Mouse (Mus musculus): ENCODE results near the gene 1810024B03Rik. TPM values are rescaled to one million over a fixed set of nuclear protein-coding genes. Genes with fewer than 3 reads are reported as not detected.
A peak's percentile ranks its signal among the peaks of the same experiment; 100 is the strongest.
"Not testable (repeated sequence)": the region's sequence is repeated elsewhere in the genome, so short reads cannot be mapped to it uniquely, and the experiment has no call there.

The 1810024B03Rik gene
- polyA plus RNA-seq, 1 experiment from 2014 or later = 0.76 TPM

DNA sequence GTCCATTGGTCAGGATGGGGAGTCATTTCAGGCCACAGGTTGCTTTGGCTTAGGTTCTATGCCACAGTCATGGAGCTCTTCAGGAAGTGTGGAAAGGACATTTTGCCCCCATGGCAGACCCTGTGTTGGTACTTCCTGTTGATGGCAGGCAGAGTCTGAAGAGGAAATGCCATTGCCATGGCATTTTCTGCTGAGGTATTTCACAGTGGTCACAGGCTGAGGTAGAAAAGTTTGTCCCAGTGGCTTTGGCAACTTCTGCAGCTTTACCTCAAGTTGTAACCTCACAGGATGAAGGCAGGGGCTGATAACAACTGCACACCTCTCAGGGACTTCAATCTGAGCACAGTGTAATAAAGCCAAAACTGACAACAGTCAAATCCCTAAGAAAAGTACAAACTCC is 18.5 kb downstream of the 1810024B03Rik start:
- in situ Hi-C loops (cut with MboI; ENCODE audit: low pct_unique_long_range_greater_than_20kb) = no loop called here
- no peak for TF ChIP-seq CTCF (IDR thresholded peaks at IDR 0.05)
- peaks cover 59% of the 10 kb centered on the region for H3K27me3 ChIP-seq
- DNase-seq (ENCODE audit: low read depth, low spot score) (no peak), ATAC-seq (no peak)
- CTCF ChIA-PET = no interaction called here
- POLR2A ChIA-PET = no interaction called here

DNA sequence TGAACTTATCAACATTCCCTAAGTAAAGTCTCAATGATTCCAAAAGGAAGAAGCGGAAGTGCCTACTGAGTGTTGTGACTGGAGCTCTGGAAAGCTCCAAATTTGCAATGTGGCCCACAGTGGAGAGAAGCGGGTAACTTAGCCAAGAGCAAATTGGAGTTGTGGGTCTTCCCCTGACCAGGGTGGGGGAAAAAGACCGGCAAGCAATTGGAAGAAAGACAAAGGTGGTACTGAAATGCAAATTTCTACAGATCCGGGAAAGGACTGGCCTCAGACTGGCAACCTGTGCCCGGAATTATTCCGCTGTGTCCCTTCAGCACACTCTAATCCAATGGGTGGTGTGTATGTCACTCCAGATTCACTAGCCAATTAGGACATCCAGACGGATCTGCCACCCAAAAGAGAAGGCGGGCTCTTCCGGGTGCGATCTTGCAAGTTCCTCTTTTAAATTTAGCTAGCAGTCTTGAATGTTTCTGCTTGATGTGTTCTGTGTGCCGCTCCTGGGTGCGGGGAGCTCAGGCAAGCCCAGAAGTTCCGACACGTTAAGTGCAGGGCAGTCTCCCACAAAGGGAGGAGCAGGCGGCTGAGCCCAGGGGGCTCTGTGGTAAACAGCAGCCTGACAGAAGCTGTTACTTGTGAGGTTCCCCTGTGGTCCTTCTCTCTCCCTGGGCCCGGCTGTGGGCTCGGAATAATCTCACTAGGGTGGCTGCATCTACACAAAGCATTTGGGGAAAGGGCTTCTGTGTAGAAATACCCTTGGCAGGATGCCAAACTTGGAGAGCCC is 25.3 kb downstream of the 1810024B03Rik start:
- CTCF ChIA-PET = no interaction called here
- ATAC-seq (peak; percentile 78), DNase-seq (ENCODE audit: low read depth, low spot score) (no peak)
- POLR2A ChIA-PET = interaction anchor here (0.6 kb wide), 1 partner anchor 18 kb away, joined by 3 read pairs; no protein-coding TSS in a partner anchor
- TF ChIP-seq CTCF (IDR thresholded peaks at IDR 0.05) = no peak
- peaks cover 21% of the 10 kb centered on the region for H3K27me3 ChIP-seq
- in situ Hi-C loops (cut with MboI; ENCODE audit: low pct_unique_long_range_greater_than_20kb) = no loop called here

DNA sequence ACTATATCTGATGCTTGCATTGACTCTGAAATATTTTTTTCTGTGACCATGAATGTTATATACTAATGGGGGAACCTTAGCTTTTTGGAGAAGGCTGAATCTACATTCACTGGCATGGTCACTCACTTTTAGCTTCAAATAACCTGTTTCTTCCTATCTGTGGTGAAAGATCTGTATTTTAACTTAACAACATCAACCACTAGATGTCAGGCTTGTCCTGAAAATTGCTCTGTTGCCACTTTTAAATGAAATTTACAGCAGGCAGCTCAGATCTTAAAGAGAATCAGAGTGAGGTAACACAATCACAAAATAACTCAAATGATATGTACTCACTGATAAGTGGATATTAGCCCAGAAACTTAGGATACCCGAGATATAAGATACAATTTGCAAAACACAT is 41.8 kb downstream of the 1810024B03Rik start:
- POLR2A ChIA-PET; in situ Hi-C loops (cut with MboI; ENCODE audit: low pct_unique_long_range_greater_than_20kb); DNase-seq (ENCODE audit: low read depth, low spot score): not testable (repeated sequence)
- ATAC-seq = peak; percentile 51
- H3K27me3 ChIP-seq = peaks cover 26% of the 10 kb centered on the region
- CTCF ChIA-PET = interaction anchor here (1.0 kb wide), 1 partner anchor 13 kb away, joined by 5 read pairs; no protein-coding TSS in a partner anchor
- TF ChIP-seq CTCF (IDR thresholded peaks at IDR 0.05) = peak; percentile 50

DNA sequence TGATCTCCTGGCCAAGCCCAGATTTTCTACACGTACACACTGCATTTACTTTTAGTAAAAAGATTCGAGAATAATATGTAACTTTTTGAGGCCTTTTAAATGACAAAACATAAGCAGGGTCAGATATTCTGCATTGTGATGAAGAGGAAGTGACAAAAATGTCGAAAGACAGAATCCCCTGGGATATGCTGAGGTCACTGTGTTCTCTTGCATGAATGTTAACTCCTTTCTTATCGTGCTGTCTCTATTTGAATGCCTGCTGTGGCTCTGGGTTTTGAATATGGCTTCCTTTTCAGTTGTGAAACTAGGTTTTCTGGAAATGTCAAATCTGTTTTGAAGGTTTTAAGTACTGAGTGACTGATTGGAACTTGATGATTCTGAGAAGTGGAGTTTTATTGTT is 42.4 kb downstream of the 1810024B03Rik start:
- POLR2A ChIA-PET = no interaction called here
- ATAC-seq (no peak), DNase-seq (ENCODE audit: low read depth, low spot score) (no peak)
- CTCF ChIA-PET = interaction anchor here (1.0 kb wide), 1 partner anchor 12 kb away, joined by 5 read pairs; no protein-coding TSS in a partner anchor
- peaks cover 27% of the 10 kb centered on the region for H3K27me3 ChIP-seq
- in situ Hi-C loops (cut with MboI; ENCODE audit: low pct_unique_long_range_greater_than_20kb) = no loop called here
- no peak for TF ChIP-seq CTCF (IDR thresholded peaks at IDR 0.05)

DNA sequence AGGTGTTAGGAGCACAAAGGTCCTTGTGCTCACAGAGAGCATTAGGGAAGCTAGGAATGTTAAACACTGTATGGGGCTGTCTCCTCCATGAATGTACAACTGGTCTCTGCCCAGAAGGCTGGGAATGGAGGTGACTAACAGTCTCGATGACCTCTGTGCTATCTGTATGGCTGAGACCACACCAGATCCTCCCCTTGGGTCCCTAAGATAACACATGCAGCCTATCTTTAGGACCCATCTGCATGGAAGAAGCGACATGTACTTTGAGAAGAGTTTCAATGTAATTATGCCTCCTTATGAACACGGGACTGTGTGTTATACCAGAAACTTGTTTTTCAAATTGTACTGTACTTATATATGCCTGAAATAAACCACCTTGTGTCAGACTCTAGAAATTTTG is 62.4 kb downstream of the 1810024B03Rik start:
- TF ChIP-seq CTCF (IDR thresholded peaks at IDR 0.05) = no peak
- ChIA-PET POLR2A (interaction anchor here (0.7 kb wide), 1 partner anchor 327 kb away, joined by 3 read pairs; no protein-coding TSS in a partner anchor), CTCF (interaction anchor here (1.8 kb wide), 1 partner anchor 11 kb away, joined by 3 read pairs; no protein-coding TSS in a partner anchor)
- DNase-seq (ENCODE audit: low read depth, low spot score) (no peak), ATAC-seq (no peak)
- peaks cover 23% of the 10 kb centered on the region for H3K27me3 ChIP-seq
- in situ Hi-C loops (cut with MboI; ENCODE audit: low pct_unique_long_range_greater_than_20kb) = no loop called here

DNA sequence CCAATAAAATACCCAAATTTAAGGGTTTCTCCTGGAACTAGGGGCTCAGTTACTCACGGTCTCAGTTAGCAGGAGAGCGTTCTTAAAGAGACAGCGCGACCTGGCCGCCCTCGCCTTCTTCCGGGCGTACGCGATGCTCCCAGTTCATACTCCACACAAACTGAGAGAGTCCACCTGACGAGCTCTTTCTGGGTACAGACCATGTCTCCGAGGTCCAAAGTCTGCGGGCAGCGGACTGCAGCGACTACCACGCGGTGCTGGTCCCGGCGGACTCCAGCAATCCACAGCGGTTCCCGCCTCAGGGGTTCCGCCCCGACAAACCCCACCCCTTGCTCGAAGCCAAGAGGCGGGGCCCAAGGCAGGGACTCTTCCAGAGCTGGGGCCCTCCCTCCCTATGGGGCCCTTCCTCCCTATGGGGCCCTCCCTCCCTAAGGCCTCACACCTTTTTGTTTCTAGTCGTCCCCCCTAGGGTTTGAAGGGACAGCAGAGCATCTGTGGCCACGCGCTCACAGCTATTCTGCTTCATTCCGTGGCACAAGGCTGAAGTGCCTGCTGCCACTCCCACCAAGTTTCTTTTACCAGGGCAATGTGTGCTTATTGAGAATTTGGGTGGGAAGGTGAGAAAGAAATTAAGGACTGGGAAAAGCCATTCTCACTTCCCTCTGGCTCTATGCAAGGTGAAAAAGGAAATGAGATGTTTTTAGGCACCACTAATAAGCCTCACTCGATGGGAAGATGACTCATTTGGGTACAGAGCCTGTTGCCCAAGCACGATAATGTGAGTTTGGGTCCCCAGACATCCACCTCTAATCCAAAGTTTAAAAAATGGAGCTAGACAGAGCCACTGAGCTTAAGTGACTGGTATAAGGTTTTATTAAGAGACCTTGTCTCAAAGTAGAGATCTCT is 64.7 kb downstream of the 1810024B03Rik start, which contains the start of gene Itpripl1:
Gene Itpripl1, minus strand, starts transcription at position 285 of the 906 bp plus-strand sequence.
- CTCF ChIA-PET = no interaction called here
- peak; percentile 57 for ATAC-seq
- in situ Hi-C loops (cut with MboI; ENCODE audit: low pct_unique_long_range_greater_than_20kb) = no loop called here

DNA sequence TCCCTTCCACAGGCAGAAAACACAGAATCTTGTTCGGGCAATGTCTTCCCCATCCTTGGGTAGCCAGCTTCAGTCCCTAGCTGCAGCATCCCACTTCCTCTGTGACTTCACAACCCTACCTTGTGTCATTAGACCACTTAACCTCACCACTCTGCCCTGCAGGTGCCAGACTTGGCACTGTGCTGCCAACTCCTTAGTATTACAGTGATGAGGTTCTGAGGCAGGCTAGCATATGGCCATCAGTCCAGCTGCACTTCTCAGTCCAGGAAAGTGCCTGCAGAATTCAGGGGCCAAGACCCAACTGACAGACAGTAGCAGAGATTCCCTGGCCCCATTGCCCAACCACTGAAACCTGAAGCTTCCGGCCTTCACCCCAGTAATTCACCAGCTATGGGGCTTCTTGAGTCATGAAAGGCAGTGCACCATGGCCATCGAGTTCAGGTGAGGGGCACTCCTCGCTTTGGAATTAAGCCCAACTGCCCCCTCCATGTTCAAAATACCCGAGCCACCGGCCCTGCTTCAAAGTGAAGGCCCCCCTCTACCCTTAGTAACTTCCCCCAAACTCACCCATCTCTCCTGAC is 65.4 kb downstream of the 1810024B03Rik start:
- in situ Hi-C loops (cut with MboI; ENCODE audit: low pct_unique_long_range_greater_than_20kb) = no loop called here
- ChIA-PET POLR2A (interaction anchor here (0.6 to 1.0 kb wide), 2 partner anchors 21 to 138 kb away, joined by 3 to 5 read pairs; no protein-coding TSS in a partner anchor), CTCF (no interaction called here)
- peaks cover 14% of the 10 kb centered on the region for H3K27me3 ChIP-seq
- ATAC-seq (peak; percentile 12), DNase-seq (ENCODE audit: low read depth, low spot score) (no peak)
- TF ChIP-seq CTCF (IDR thresholded peaks at IDR 0.05) = no peak

More for the DNA sequence above, 64.7 kb downstream of the 1810024B03Rik start, which contains the start of gene Itpripl1:
- no peak for DNase-seq (ENCODE audit: low read depth, low spot score)
- POLR2A ChIA-PET = interaction anchor here (0.6 to 1.0 kb wide), 2 partner anchors 22 to 137 kb away, joined by 3 to 5 read pairs; no protein-coding TSS in a partner anchor
- TF ChIP-seq CTCF (IDR thresholded peaks at IDR 0.05) = no peak
- peaks cover 14% of the 10 kb centered on the region for H3K27me3 ChIP-seq

DNA sequence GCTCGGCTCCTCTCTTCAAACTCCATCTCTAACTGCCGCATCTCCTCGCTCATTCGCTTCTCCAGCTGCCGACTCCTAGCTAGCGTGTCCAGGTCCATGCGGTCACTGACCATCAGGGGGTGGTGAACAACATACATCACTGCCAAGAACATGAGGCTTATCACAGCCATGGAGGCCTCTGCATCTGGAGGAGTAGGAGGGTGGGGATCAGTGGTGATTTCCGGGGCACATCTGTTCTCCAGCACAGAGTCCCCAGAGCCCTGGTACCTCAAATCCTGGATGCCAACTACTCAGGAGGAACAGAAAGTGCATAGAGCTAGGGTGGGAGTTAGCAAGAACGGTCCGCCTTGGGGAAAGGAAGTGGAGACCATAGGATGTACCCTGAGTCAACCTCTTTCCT is 66.0 kb downstream of the 1810024B03Rik start:
- ATAC-seq = no peak
- peaks cover 9% of the 10 kb centered on the region for H3K27me3 ChIP-seq
- POLR2A ChIA-PET = no interaction called here
- TF ChIP-seq CTCF (IDR thresholded peaks at IDR 0.05) = no peak
- DNase-seq (ENCODE audit: low read depth, low spot score) = no peak
- CTCF ChIA-PET = no interaction called here
- in situ Hi-C loops (cut with MboI; ENCODE audit: low pct_unique_long_range_greater_than_20kb) = no loop called here

DNA sequence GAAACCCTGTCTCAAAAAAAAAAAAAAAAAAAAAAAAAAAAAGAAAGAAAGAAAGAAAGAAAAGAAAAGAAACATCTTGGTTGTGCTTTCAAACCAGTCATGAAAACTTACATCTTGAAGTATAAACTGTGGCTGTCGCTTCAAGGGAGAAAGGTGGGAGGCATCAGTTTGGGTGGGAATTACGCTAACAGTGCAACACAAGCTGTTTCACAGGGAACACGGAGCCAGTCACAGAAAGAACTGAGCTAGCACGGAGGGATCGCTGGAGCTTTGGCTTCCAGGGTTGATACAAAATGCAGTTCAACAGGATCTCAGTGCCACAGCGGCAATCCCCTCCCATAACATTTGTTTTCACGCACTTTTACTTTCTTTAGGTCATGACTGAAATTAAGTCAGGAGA is 68.1 kb downstream of the 1810024B03Rik start:
- ChIA-PET POLR2A (interaction anchor here (0.7 kb wide), 1 partner anchor 245 kb away, joined by 3 read pairs; no protein-coding TSS in a partner anchor), CTCF (no interaction called here)
- no peak for ATAC-seq

DNA sequence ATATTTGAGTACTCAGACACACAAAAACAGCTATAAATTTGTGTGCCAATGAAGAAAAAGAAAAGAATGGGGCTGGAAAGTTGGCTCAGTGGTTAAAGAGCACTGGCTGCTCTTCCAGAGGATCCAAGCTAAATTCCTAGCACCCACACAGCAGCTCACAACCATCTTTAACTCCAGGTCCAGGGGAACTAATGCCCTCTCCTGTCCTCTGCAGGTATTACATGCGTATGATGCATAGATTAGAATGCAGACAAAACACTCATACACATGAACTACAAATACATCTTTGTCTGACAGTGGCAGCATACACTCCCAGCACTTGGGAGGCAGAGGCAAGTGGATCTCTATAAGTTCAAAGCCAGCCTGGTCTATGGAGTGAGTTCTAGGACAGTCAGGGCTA is 68.5 kb downstream of the 1810024B03Rik start:
- POLR2A ChIA-PET = interaction anchor here (0.7 kb wide), 1 partner anchor 245 kb away, joined by 3 read pairs; no protein-coding TSS in a partner anchor

More for the DNA sequence above, 68.1 kb downstream of the 1810024B03Rik start:
- TF ChIP-seq CTCF (IDR thresholded peaks at IDR 0.05) = no peak
- in situ Hi-C loops (cut with MboI; ENCODE audit: low pct_unique_long_range_greater_than_20kb) = no loop called here
- H3K27me3 ChIP-seq = no peaks in the 10 kb centered on the region
- no peak for DNase-seq (ENCODE audit: low read depth, low spot score)

More for the DNA sequence above, 68.5 kb downstream of the 1810024B03Rik start:
- in situ Hi-C loops (cut with MboI; ENCODE audit: low pct_unique_long_range_greater_than_20kb) = no loop called here
- no peak for TF ChIP-seq CTCF (IDR thresholded peaks at IDR 0.05)
- DNase-seq (ENCODE audit: low read depth, low spot score) = no peak
- H3K27me3 ChIP-seq = no peaks in the 10 kb centered on the region
- no peak for ATAC-seq
- CTCF ChIA-PET = no interaction called here

All from Patski (cell line).